Mouse (Mus musculus): Measurements from ENCODE around the gene Rpl35a. TPM values are rescaled to one million over a fixed set of nuclear protein-coding genes. Genes with fewer than 3 reads are reported as not detected.

Rpl35a gene
- total RNA-seq (2023), result 1,000 to 10,000 TPM in 1 of 2 experiments, 100 to 1,000 TPM in 1; 983 to 1,091 TPM

DNA sequence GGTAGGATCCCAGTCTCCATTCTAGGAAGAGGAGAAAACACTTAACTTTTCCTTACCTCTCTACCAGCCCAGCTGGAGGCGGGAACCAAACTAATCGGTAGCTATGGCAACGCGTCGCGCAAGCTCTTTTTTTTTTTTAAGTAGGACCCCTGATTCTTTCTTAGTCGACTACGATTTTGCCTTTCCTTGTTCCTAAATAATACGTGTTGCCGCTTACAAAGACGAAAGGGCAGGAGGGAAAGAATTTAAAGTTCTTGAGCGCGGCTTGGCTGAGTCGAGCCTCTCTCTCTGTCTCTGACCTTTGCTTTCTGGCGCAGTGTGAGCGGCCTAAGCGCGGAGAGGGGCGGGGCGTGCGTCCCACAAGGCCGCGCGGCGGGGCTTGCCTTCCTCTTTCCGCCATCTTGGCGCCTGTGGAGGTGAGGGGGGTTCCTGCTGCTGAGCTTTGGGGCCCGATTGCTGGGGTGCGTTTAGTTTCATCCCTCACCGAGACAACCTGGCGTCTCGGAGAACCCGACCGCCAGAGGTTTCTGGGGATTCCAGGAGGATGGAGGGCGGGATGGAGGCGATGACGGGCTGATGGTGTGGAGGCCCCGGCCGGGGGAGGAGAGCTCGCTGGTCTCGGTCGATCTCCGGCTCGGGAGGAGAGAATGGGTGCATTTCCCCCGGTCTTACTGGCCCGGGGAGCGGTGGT, at the start of gene Rpl35a, which contains the start of gene Iqcg:
TSS of gene Rpl35a (plus strand) at position 359 of the 691 bp plus-strand sequence.
TSS of gene Iqcg (minus strand) at position 124 of the 691 bp plus-strand sequence.

DNA sequence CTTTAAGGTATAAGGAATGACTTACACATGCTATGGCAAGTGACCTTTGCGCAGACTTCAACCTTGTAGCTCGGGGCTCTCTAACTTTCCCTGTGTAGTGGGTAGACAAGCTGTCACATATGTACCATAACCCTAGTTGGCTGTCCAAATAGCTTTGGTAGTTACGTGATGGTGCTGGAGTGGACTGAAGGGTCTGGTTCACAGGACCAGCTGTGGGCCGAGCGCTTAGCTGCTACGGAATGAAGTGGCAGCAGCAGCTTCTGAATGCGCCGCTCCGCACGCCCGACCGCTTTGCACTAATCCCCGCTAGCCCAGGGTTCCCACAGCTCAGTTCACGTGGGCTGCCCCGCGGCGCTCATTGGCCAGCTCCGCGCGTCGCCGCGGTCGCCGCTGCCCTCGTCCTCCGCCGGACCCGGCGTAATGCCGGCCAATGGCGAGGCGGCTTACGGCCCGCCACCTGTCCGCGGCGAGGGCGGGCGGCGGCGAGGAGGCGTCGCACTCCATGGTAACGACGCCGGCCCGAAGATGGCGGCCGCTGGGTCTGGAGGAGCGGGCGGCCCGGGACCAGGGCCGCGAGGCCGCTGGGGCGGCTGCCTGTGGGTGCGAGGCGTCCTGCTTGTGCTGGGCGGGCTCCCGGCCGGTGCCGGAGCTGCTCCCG, 5.9 kb downstream of the Rpl35a start, which contains the start of gene Lmln:
TSS of gene Lmln (plus strand) at position 498 of the 658 bp plus-strand sequence.

Other genes with a start within 250 kb of the Rpl35a start
- not detected for gene Smbd1, start 246.0 kb upstream of the Rpl35a start, total RNA-seq (2023)
- 10 to 100 TPM; 63.9 to 94.7 TPM for gene Fyttd1, start 179.0 kb upstream of the Rpl35a start, total RNA-seq (2023)
- 100 to 1,000 TPM; 186 to 201 TPM for gene Rubcn, start 178.7 kb upstream of the Rpl35a start, total RNA-seq (2023)
- gene Lrch3, start 142.4 kb upstream of the Rpl35a start, total RNA-seq (2023), result 10 to 100 TPM; 72.1 to 78.9 TPM
- not detected for gene Iqcg, start 235 bp upstream of the Rpl35a start, total RNA-seq (2023)
- 1 to 10 TPM; 1.8 to 3.1 TPM for gene Lmln, start 6.1 kb downstream of the Rpl35a start, total RNA-seq (2023)
- 10 to 100 TPM; 24.8 to 26.9 TPM for gene Osbpl11, start 128.6 kb downstream of the Rpl35a start, total RNA-seq (2023)
- gene Snx4, start 195.0 kb downstream of the Rpl35a start, total RNA-seq (2023), result 10 to 100 TPM; 41.7 to 48.4 TPM